Mouse (Mus musculus) midbrain, embryonic 12.5 days (tissue): ENCODE results near the gene Lrrc58. TPM values are rescaled to one million over a fixed set of nuclear protein-coding genes. Genes with fewer than 3 reads are reported as not detected.

ENCODE experiments used
- ATAC-seq: fragments of 200-750 bp; cut with Nextera tagmentation; 2 replicates; pipeline ENCODE4 v1.8.0; 2017; ENCODE audit warnings: low read depth, moderate TSS enrichment, moderate library complexity; ENCODE audit not compliant: low FRiP score
- H3K27ac ChIP-seq: fragments of 300-500 bp; sonication (generic); replicated peaks from 2 replicates; pipeline ENCODE4 v1.5.1; 2016; ENCODE audit warnings: mild to moderate bottlenecking
- H3K27me3 ChIP-seq: fragments of 300-500 bp; sonication (generic); 2 replicates; pipeline ENCODE4 v1.6.1; 2016; ENCODE audit warnings: mild to moderate bottlenecking
- H3K36me3 ChIP-seq: fragments of 300-500 bp; sonication (generic); 2 replicates; pipeline ENCODE4 v1.6.1; 2016
- H3K4me1 ChIP-seq: fragments of 300-500 bp; sonication (generic); 2 replicates; pipeline ENCODE4 v1.6.1; 2016
- H3K4me2 ChIP-seq: fragments of 300-500 bp; sonication (generic); replicated peaks from 2 replicates; pipeline ENCODE4 v1.6.1; 2016; ENCODE audit warnings: mild to moderate bottlenecking, moderate library complexity
- H3K4me3 ChIP-seq: fragments of 300-500 bp; sonication (generic); 2 replicates; pipeline ENCODE4 v1.5.1; 2016; ENCODE audit warnings: mild to moderate bottlenecking
- H3K9ac ChIP-seq: fragments of 300-500 bp; sonication (generic); replicated peaks from 2 replicates; pipeline ENCODE4 v1.6.1; 2016; ENCODE audit warnings: mild to moderate bottlenecking, moderate library complexity
- H3K9me3 ChIP-seq: fragments of 300-500 bp; sonication (generic); 2 replicates; pipeline ENCODE4 v1.6.1; 2016; ENCODE audit warnings: mild to moderate bottlenecking
- WGBS: fragments of 180-500 bp; shearing (Covaris S2); methylation state at CpG from one replicate; pipeline ENCODE4 v1.1.7; 2016; 5-methylcytosine and 5-hydroxymethylcytosine counted together
- polyA plus RNA-seq: library from polyadenylated mRNA; unstranded; fragments of >200 nt; fragmentation: Nextera tagmentation; extraction: Ambion mirVana; gene quantifications from 2 replicates; pipeline ENCODE4 v1.2.1, GENCODE M21; 2016

The Lrrc58 gene
- polyA plus RNA-seq, 1 experiment from 2014 or later: 53.8 TPM

GRCm38 (mm10) chr16:37854054-37854453 is 14.1 kb upstream of the Lrrc58 start:
- Histone ChIP-seq H3K4me3 (no peak overlapping the region), H3K4me2 (no peak overlapping the region), H3K9me3 (no peaks in the 10 kb centered on the region), H3K9ac (no peak overlapping the region), H3K27me3 (no peaks in the 10 kb centered on the region), H3K4me1 (no peaks in the 10 kb centered on the region), H3K27ac (no peak overlapping the region), H3K36me3 (no peaks in the 10 kb centered on the region)
- ATAC-seq: no peak
- WGBS: 79% methylated on average over 14 of the region's 14 CpGs

GRCm38 (mm10) chr16:37854593-37854992 is 13.6 kb upstream of the Lrrc58 start:
- Histone ChIP-seq H3K27ac (no peak overlapping the region), H3K27me3 (no peaks in the 10 kb centered on the region), H3K4me2 (no peak overlapping the region), H3K4me1 (no peaks in the 10 kb centered on the region), H3K4me3 (no peak overlapping the region), H3K9ac (no peak overlapping the region), H3K9me3 (no peaks in the 10 kb centered on the region), H3K36me3 (no peaks in the 10 kb centered on the region)
- 74% methylated on average over 5 of the region's 5 CpGs for WGBS
- ATAC-seq: no peak

- 78% methylated on average over 8 of the region's 8 CpGs for WGBS
- Histone ChIP-seq H3K36me3 (no peaks in the 10 kb centered on the region), H3K9me3 (no peaks in the 10 kb centered on the region), H3K4me1 (no peaks in the 10 kb centered on the region), H3K27ac (no peak overlapping the region), H3K4me2 (no peak overlapping the region), H3K27me3 (no peaks in the 10 kb centered on the region), H3K9ac (no peak overlapping the region), H3K4me3 (no peak overlapping the region)
- no peak for ATAC-seq
These were observed 12.6 kb upstream of the Lrrc58 start for GRCm38 (mm10) chr16:37855583-37855982.

- no peaks in the 10 kb centered on the region for H3K4me1 ChIP-seq
- ATAC-seq: no peak
- H3K9me3 ChIP-seq: no peaks in the 10 kb centered on the region
- H3K9ac ChIP-seq: no peak overlapping the region
- 83% methylated on average over 3 of the region's 3 CpGs for WGBS
- no peak overlapping the region for H3K4me3 ChIP-seq
- H3K4me2 ChIP-seq: no peak overlapping the region
- no peaks in the 10 kb centered on the region for H3K27me3 ChIP-seq
- no peak overlapping the region for H3K27ac ChIP-seq
- H3K36me3 ChIP-seq: no peaks in the 10 kb centered on the region
These were observed 11.9 kb upstream of the Lrrc58 start for GRCm38 (mm10) chr16:37856327-37856726.

- Histone ChIP-seq H3K4me1 (no peaks in the 10 kb centered on the region), H3K27me3 (no peaks in the 10 kb centered on the region), H3K27ac (no peak overlapping the region), H3K36me3 (no peaks in the 10 kb centered on the region), H3K4me3 (no peak overlapping the region), H3K4me2 (no peak overlapping the region), H3K9me3 (no peaks in the 10 kb centered on the region), H3K9ac (no peak overlapping the region)
- no peak for ATAC-seq
- WGBS: 63% methylated on average over 8 of the region's 8 CpGs
These were observed 10.7 kb upstream of the Lrrc58 start for GRCm38 (mm10) chr16:37857495-37857894.

- Histone ChIP-seq H3K9me3 (no peaks in the 10 kb centered on the region), H3K27me3 (no peaks in the 10 kb centered on the region), H3K4me2 (no peak overlapping the region), H3K9ac (no peak overlapping the region), H3K4me3 (no peak overlapping the region), H3K27ac (no peak overlapping the region), H3K36me3 (no peaks in the 10 kb centered on the region), H3K4me1 (no peaks in the 10 kb centered on the region)
- WGBS: 78% methylated on average over 7 of the region's 7 CpGs
- ATAC-seq: no peak
These were observed 8.0 kb upstream of the Lrrc58 start for GRCm38 (mm10) chr16:37860213-37860612.

- WGBS: 87% methylated on average over 7 of the region's 7 CpGs
- Histone ChIP-seq H3K9ac (no peak within 1 kb of the TSS), H3K27ac (no peak within 1 kb of the TSS), H3K4me1 (no peaks in the 10 kb centered on the region), H3K4me3 (no peak within 1 kb of the TSS), H3K9me3 (no peaks in the 10 kb centered on the region), H3K36me3 (no peaks in the 10 kb centered on the region), H3K27me3 (no peaks in the 10 kb centered on the region), H3K4me2 (no peak within 1 kb of the TSS)
- ATAC-seq: no peak
These were observed 7.2 kb upstream of the Lrrc58 start, which contains the start of gene Gm36028 for GRCm38 (mm10) chr16:37861029-37861428. TSS of gene Gm36028 (minus strand) at chr16:37861146.

- H3K4me1 ChIP-seq: no peaks in the 10 kb centered on the region
- 79% methylated on average over 3 of the region's 3 CpGs for WGBS
- no peak overlapping the region for H3K4me3 ChIP-seq
- H3K9me3 ChIP-seq: no peaks in the 10 kb centered on the region
- H3K27me3 ChIP-seq: no peaks in the 10 kb centered on the region
- ATAC-seq: no peak
- no peak overlapping the region for H3K27ac ChIP-seq
- H3K4me2 ChIP-seq: no peak overlapping the region
- H3K36me3 ChIP-seq: no peaks in the 10 kb centered on the region
- no peak overlapping the region for H3K9ac ChIP-seq
These were observed 4.3 kb upstream of the Lrrc58 start for GRCm38 (mm10) chr16:37863876-37864275.

GRCm38 (mm10) chr16:37865841-37866240 is 2.3 kb upstream of the Lrrc58 start:
- Histone ChIP-seq H3K9ac (no peak overlapping the region), H3K36me3 (no peaks in the 10 kb centered on the region), H3K4me2 (no peak overlapping the region), H3K27ac (no peak overlapping the region), H3K27me3 (no peaks in the 10 kb centered on the region), H3K4me1 (peaks cover 12% of the 10 kb centered on the region), H3K4me3 (no peak overlapping the region), H3K9me3 (no peaks in the 10 kb centered on the region)
- no peak for ATAC-seq
- 89% methylated on average over 9 of the region's 9 CpGs for WGBS

GRCm38 (mm10) chr16:37868506-37869469 is 599 bp downstream of the Lrrc58 start:
- Histone ChIP-seq H3K36me3 (peaks cover 7% of the 10 kb centered on the region), H3K27me3 (no peaks in the 10 kb centered on the region), H3K4me2 (peak overlapping the region; percentile 69), H3K27ac (peak overlapping the region; percentile 100), H3K9me3 (no peaks in the 10 kb centered on the region), H3K4me1 (peaks cover 19% of the 10 kb centered on the region), H3K4me3 (peak overlapping the region; percentile 84), H3K9ac (peak overlapping the region; percentile 95)
- peak; percentile 72 for ATAC-seq
- WGBS: under 1% methylated on average over 84 of the region's 87 CpGs

GRCm38 (mm10) chr16:37869470-37870231 is 1.5 kb downstream of the Lrrc58 start:
- H3K9ac ChIP-seq: peak overlapping the region; percentile 95
- H3K4me1 ChIP-seq: peaks cover 20% of the 10 kb centered on the region
- H3K4me3 ChIP-seq: peak overlapping the region; percentile 84
- peak overlapping the region; percentile 100 for H3K27ac ChIP-seq
- peak overlapping the region; percentile 69 for H3K4me2 ChIP-seq
- H3K36me3 ChIP-seq: peaks cover 7% of the 10 kb centered on the region
- H3K27me3 ChIP-seq: no peaks in the 10 kb centered on the region
- H3K9me3 ChIP-seq: no peaks in the 10 kb centered on the region
- ATAC-seq: no peak
- 34% methylated on average over 4 of the region's 4 CpGs for WGBS

- peaks cover 22% of the 10 kb centered on the region for H3K4me1 ChIP-seq
- peak overlapping the region; percentile 23 for H3K4me2 ChIP-seq
- H3K4me3 ChIP-seq: no peak overlapping the region
- H3K27ac ChIP-seq: no peak overlapping the region
- no peak overlapping the region for H3K9ac ChIP-seq
- 87% methylated on average over 4 of the region's 4 CpGs for WGBS
- H3K36me3 ChIP-seq: peaks cover 7% of the 10 kb centered on the region
- H3K9me3 ChIP-seq: no peaks in the 10 kb centered on the region
- ATAC-seq: no peak
- H3K27me3 ChIP-seq: no peaks in the 10 kb centered on the region
These were observed 3.0 kb downstream of the Lrrc58 start for GRCm38 (mm10) chr16:37871112-37871715.
